Mouse (Mus musculus) hindlimb bud, embryonic 11.5 days (tissue): ENCODE measurements around the gene Htra2.

ENCODE experiments used
- DNase-seq: peaks from one replicate; pipeline ENCODE4 v3.0.0-alpha.2; 2012; ENCODE audit warnings: low read depth, low spot score; ENCODE audit errors: extremely low spot score

The Htra2 gene

DNA sequence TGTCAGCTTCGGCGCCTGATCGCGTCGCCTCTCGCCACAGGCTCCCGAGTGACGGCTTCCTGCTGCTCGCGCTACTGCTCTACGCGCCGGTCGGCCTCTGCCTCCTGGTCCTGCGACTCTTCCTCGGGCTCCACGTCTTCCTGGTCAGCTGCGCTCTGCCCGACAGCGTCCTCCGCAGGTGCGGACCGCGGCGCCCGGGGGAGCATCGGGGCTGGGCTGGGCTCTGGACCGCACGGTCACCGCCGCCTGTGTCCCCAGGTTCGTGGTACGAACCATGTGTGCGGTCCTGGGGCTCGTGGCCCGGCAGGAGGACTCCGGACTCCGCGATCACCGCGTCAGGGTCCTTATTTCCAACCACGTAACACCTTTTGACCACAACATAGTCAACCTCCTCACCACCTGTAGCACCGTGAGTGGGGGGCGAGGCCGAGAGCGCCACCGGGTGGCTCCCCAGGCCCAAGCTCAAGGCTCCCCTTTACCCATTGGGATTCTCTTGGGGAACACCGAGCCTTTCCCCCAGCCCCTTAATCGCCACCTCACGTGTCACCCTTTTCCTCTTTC, at the start of gene Htra2:
Htra2 (minus strand) TSS at position 403 of the 561 bp plus-strand sequence.
- DNase-seq: no peak

DNA sequence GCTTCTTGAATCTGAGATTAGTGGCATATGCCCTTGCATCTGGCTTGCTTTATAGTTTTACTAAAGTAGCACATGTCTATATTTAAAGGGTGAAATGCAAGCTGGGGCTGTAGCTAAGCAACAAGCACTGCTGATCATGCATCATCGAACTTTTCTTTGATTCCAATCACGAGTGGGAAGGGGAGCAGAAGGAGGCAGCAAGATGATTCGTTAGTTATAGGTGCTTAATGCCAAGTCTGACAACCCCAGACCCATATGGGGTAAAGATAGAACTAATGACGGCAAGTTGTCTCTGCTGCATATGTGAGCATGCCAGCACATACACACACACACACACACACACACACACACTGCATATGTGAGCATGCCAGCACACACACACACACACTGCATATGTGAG, 49.1 kb upstream of the Htra2 start:
- DNase-seq: no peak

DNA sequence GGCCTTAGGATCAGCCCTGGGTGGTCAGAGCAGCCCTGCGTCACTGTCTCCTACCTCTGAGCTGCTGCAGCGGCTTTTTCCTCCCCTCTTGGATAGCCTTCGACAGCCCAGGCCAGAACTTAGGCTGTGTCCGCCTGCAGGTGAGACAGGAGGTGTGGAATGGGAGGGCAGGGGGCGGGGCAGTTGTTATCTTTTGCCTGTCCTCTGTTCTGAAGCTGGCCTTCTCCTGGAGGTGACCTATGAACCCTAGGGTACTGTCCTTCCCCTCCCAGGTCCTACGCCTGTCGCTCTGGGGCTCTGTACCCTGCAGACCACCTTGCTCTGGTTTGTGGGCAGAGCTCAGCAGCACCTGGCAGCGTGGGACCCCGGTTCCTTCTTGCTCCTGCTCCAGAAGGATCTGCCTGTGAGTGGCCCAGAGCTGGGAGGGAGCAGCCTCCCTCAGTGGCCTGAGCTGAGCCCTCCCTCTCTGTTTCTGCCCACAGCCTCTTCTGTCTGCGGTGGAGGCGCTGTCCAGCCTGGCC, 48.1 kb upstream of the Htra2 start:
- no peak for DNase-seq

DNA sequence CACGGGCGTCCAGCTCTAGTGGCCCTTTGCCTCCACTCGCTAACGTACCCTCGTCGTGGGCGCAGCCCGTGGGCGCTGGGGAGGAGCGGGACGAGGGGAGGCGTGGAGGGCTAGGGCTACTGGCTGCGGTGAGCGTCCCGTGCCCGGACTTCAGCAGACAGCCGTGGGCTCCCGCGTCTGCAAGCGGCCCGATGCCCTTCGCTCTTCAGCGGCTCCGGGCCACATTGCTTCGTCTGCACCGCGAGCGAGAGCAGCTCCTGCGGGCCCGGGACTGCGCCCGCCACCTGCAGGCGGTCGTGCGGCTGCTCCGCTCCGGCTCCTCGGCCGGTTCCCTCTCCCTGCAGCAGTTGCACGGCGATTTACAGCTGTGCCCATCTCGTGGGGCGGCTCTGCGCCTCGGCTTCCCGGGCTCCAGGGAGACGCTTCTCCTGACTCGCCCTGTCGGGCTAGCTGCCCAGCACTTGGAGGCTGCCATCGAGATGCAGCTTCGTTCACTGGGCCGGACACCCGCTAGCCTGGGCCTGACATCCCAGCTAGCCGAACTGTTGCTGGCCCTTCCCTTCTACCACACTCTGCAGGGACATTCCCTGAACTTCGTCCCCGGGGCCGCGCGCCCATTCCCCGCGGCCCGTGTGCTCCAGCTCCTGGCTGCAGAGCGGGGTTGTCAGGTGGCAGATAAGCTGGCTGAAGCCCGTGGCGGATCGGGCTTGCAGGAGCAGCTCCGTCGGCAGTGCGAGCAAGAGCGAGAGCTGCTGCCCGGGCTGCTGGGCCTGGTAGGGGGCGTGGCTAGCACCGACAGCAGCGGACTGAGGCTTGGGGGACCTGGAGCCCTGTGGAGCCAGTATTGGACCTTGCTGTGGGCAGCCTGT, 46.8 kb upstream of the Htra2 start:
- DNase-seq: no peak

- DNase-seq: peak; percentile 71
Observed at GRCm38 (mm10) chr6:83101316-83101687, 46.2 kb upstream of the Htra2 start, which contains the start of the genes Ccdc142 and Gm42688. Ccdc142 (plus strand) TSS chr6:83101601. Gm42688 (plus strand) TSS chr6:83101617.

DNA sequence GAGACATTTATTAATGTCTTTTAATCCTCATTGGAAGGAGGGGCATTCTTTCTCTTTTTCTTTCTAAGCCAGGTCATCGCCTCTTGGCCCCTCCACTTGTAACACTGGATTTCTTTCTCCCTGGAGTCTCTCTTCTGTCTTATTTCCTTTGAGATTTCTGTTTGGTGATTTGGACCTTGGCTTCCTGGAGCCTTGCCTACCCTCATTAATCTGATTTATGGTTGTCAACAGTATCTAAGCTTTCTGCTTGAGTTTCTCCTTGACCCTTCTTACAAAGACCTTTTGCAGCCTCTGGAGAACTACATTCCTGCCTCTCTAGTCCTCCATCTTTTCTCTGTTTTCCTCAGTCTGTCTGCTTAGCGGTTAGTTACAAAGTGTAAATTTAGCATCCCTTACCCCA, 43.3 kb upstream of the Htra2 start:
- DNase-seq: no peak

DNA sequence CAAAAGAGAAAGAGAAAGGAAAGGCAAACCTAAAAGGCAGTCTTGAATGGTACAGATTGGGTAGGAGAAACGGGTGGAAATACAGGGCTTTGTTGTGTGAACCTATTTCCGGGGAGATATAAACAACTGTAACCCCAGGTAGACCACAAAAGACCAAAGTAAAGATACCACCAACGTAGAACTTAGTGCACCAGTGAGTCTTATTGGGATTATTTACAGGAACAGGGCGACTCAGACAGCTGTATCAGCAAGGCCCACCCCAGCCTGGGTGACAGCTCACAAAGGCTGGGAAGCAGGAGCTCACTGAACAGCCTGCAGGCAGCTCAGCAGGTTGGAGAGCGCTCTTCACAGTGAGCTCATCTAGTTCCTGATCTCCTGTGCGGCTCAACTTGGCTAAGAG, 40.9 kb upstream of the Htra2 start:
- no peak for DNase-seq

DNA sequence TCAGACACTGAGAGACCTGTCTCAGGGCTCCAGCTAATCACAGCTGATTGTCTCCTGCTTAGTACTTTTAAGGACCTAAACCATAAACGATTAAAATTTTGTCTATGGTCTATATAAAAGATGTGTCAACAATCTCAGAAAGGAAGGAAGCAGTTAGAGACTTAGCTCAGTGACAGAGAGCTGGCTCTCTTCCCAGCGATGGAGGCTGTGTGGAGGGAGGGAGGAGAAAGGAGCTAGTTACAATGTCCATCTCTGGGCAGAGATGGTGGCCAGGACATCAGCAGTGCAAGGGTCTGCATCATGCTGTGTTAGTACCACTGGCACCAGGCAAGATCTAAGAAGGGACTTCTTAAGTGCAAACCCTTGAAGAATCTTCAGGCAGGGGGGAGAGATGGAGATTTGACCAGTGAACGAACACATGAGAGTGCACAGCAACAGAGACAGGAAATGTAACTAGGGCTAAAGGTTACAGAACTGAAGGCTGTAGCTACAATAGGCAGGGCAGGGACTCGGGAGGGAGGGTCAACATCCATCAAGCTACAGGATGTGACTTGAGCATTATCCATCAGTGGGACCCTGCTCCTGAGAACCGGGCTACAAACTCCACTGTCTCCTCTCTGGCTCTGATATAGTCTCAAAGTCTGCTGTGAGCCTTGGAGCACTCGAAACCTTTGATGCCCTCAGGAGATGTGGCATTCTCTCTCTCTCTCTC, 37.5 kb upstream of the Htra2 start:
- DNase-seq: no peak

DNA sequence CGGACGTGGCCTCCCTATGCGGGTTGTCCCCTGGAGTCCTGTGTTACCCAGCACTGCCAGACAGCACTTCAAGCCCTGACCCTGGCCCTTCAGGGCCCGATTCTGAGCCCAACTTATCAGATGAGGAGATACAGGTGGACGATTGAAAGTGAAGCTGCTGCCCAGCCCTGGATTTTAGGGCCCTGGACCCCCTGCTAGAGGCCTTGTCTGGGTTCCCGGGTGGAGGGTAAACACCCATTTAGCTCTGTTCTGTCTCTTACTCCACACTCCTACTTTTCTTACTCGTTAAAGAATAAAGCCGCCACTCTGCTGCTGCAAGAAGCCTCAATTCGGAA, 32.8 kb upstream of the Htra2 start:
- DNase-seq: no peak

DNA sequence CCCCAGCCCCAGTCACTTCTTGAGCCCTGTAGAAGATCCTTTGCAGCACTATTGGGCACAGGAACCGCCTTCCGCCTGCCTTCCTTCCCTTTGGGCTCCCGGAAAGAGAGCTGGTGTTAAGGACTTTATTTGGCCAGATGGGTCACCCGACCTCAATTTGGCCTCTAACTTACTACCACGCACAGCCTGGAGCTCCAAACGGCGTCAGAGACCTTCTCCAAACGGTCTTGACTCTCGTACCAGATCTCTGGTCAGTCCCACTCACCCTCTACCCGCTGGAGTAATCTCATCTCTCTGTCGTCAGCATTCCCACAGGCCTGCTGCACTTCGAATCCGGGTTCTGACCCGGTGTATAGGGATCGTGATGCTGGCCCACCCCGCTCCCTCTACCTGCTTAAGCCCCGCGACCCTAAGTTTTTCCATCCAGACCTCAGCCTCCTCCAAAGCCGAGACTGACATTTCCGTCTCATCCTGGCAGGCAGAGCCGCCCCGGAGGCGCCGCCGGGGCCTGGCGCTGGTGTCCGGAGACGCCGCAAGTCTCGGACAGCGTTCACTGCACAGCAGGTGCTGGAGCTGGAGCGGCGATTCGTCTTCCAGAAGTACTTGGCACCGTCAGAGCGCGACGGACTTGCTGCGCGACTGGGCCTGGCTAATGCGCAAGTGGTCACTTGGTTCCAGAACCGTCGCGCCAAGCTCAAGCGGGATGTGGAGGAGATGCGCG, 32.3 kb upstream of the Htra2 start:
- DNase-seq: no peak

GRCm38 (mm10) chr6:83086121-83087035, 31.3 kb upstream of the Htra2 start, which contains the start of gene Lbx2:
Lbx2 (plus strand) TSS chr6:83086367.
- DNase-seq: no peak

DNA sequence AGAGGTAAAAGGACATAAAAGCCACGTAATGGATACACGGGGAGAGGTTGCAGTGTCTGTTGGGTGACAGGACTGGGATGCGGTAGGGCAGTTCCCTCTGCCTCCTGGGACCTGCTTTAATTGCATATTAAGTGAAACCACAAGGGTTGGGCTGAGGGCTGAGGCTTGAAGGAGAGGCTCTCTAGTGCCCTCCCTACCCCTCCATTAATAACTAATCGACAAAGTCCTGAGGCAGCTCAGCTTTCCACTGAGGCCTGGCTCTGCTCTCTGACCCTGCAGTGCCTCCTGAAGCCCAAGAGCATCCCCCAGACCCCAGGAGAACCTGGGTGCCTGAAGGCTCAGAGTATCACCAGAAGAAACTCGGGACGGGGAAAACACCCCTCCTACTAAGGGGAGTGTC, 29.4 kb upstream of the Htra2 start:
- no peak for DNase-seq

- DNase-seq: no peak
Observed at GRCm38 (mm10) chr6:83083497-83083896, 28.4 kb upstream of the Htra2 start.

GRCm38 (mm10) chr6:83080210-83080609, 25.1 kb upstream of the Htra2 start:
- no peak for DNase-seq

DNA sequence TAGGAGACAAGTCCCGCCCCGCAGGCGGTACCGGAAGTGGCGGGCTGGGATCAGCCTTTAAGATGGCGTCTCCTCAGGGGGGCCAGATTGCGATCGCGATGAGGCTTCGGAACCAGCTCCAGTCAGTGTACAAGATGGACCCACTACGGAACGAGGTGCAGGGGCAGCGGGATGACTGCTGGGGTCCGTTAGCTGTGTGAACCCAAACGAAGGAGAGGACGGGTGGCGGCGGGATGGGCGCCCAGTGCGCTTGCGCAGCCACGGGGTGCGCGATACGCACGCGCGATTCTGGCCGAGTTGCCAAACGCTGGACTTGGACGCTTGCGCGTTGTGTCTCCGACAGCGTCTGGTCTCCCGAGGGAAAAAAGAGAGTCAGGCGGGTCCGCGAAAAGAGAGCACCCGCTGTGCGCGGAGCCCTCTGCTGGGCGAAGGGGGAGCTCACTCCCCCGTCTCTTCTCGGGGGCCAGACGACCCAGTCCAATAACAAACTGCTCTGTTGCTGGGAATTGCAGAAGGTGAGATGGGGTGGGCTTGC, 23.3 kb upstream of the Htra2 start:
- DNase-seq: peak; percentile 96

- no peak for DNase-seq
Observed at GRCm38 (mm10) chr6:83077630-83078323, 22.7 kb upstream of the Htra2 start, which contains the start of gene Pcgf1. Pcgf1 (plus strand) TSS chr6:83077869.

DNA sequence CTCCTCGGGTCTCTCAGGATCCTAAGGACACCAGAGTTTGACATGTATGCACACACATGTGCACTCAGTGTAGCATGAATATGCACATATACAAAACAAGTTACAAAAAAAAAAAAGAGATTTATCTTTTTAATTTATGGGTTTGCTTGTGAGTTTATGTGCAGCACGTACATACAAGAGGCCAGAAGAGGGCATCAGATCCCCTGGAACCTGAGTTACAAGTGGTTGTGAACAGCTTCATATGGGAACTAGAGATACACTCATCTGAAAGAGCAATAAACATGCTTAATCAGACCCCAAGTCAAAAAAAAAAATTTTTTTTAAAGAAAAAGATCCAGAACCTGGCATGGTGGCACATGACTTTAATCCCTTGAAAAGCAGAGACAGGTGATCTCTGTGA, 19.9 kb upstream of the Htra2 start:
- no peak for DNase-seq

DNA sequence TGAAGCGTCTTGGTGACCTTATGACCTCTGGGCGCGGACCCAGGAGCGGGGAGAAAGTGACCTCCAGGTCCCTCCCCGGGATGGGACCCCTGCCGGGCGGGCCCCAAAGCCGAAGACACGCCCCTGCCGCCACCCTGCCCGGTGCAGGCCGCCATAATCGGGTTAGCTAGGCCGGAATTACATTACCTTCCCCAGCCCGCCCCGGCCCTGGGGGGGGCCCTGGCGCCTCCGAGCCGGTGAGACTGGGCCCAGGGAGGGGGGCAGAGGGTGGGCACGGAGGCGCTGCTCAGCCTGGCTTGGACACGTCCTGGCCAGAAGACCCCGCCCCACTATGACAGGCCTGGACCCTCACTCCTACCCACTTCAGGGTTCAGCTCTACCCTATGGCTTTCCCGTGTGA, 16.1 kb upstream of the Htra2 start:
- DNase-seq: no peak
